In genomic region chr7:3239193-3239592, GRCm38 (mm10) we compare ENCODE assay signal across 33 mouse cellular contexts. TPM values are rescaled to one million over a fixed set of nuclear protein-coding genes. Genes with fewer than 3 reads are reported as not detected.
DNase-seq lines count a peak whose midpoint lies in the region; ATAC-seq and TF ChIP-seq lines count a peak whose summit lies in the region.
"Had no signal": no experiment of that assay in that cellular context is flagged by ENCODE, and none has a peak within 500 bp of the region (broad histone marks: within the 10 kb centered on the region; RNA-seq: fewer than 3 reads in every experiment).

No protein-coding gene starts in this region.

- TF ChIP-seq CTCF in liver, adult 2 months (IDR thresholded peaks at IDR 0.05; ENCODE audit: low read depth, low read length) = peak; percentile 10; the same call in 1 of the 2 replicates
- peak; percentile 28 for TF ChIP-seq CTCF in ES-Bruce4 (IDR thresholded peaks at IDR 0.05; ENCODE audit: low read depth, low read length)

- intact Hi-C loops in left cerebral cortex, postnatal 14 days (cut with DNase I) = no loop called here
- intact Hi-C loops in left cerebral cortex, postnatal 4 days (cut with DNase I) = no loop called here

- no peak for ATAC-seq in liver, embryonic 11.5 days (replicated peaks; ENCODE audit: low FRiP score)
- ATAC-seq in midbrain, embryonic 13.5 days = no peak
- ATAC-seq: CD4-positive, CD25-positive, alpha-beta regulatory T cell, adult 4 months; forebrain, embryonic 14.5 days; hindbrain, embryonic 16.5 days; inflammation-experienced regulatory T-cells, adult 6 months had no signal

- no peak overlapping the region for H3K4me2 ChIP-seq in liver, embryonic 11.5 days
- no peak overlapping the region for H3K4me2 ChIP-seq in midbrain, embryonic 13.5 days (replicated peaks)
- H3K4me2 ChIP-seq: embryonic facial prominence, embryonic 15.5 days; hindbrain, embryonic 12.5 days had no signal

- no peaks in the 10 kb centered on the region for H3K79me2 ChIP-seq in liver, adult 2 months (ENCODE audit: control insufficient read depth, insufficient read depth, low read length)

- no peaks in the 10 kb centered on the region for H3K36me3 ChIP-seq in liver, adult 2 months (ENCODE audit: control insufficient read depth, insufficient read depth, low read length)
- no peaks in the 10 kb centered on the region for H3K36me3 ChIP-seq in liver, embryonic 11.5 days (ENCODE audit: control insufficient read depth, insufficient read depth, low read length)
- no peaks in the 10 kb centered on the region for H3K36me3 ChIP-seq in ES-Bruce4 (ENCODE audit: control insufficient read depth, insufficient read depth, low read length, poor library complexity, severe bottlenecking)
- no peaks in the 10 kb centered on the region for H3K36me3 ChIP-seq in midbrain, embryonic 13.5 days
- H3K36me3 ChIP-seq: embryonic facial prominence, embryonic 15.5 days; forebrain, embryonic 10.5 days; G1E; heart, embryonic 10.5 days; hindbrain, embryonic 12.5 days had no signal

- no peaks in the 10 kb centered on the region for H3K9me3 ChIP-seq in liver, embryonic 11.5 days (ENCODE audit: control insufficient read depth, low read length)
- H3K9me3 ChIP-seq in ES-Bruce4 (replicated peaks; ENCODE audit: control insufficient read depth, insufficient read depth, low read length, poor library complexity, severe bottlenecking) = no peaks in the 10 kb centered on the region
- no peaks in the 10 kb centered on the region for H3K9me3 ChIP-seq in midbrain, embryonic 13.5 days
- H3K9me3 ChIP-seq: embryonic facial prominence, embryonic 15.5 days; forebrain, embryonic 10.5 days; G1E; heart, embryonic 10.5 days; hindbrain, embryonic 12.5 days had no signal

- H3K4me1 ChIP-seq in liver, adult 2 months (ENCODE audit: control insufficient read depth, insufficient read depth, low read length) = peaks cover 6% of the 10 kb centered on the region; the same call in 1 of the 2 replicates
- no peaks in the 10 kb centered on the region for H3K4me1 ChIP-seq in liver, embryonic 11.5 days (replicated peaks; ENCODE audit: control insufficient read depth, insufficient read depth, low read length)
- H3K4me1 ChIP-seq in ES-Bruce4 (ENCODE audit: control insufficient read depth, insufficient read depth, low read length) = no peaks in the 10 kb centered on the region
- H3K4me1 ChIP-seq in midbrain, embryonic 13.5 days (replicated peaks) = no peaks in the 10 kb centered on the region
- H3K4me1 ChIP-seq: embryonic facial prominence, embryonic 15.5 days; forebrain, embryonic 10.5 days; heart, embryonic 10.5 days; hindbrain, embryonic 12.5 days had no signal

- DNase-seq in liver, adult 2 months (ENCODE audit: extremely low read depth, low read depth, low spot score) = no peak
- no peak for DNase-seq in liver, embryonic 11.5 days (ENCODE audit: low spot score)
- DNase-seq in R1 (ENCODE audit: low read depth, low spot score) = peak; percentile 51
- DNase-seq in left cerebral cortex, postnatal 14 days (ENCODE audit: low spot score in 2 of 2) = no peak
- DNase-seq in left cerebral cortex, postnatal 4 days = no peak
- DNase-seq: adrenal gland, adult 8-10 months; adrenal gland, postnatal 36 days; B cell, adult 2 months; cerebellum, adult 11 months; cerebellum, adult 8-10 months; cerebellum, postnatal 14 days; embryo, embryonic 11 days; gastrocnemius, adult 2 months; gastrocnemius, postnatal 25 days; heart, postnatal 10 days; heart, postnatal 4 days had no signal

- TF ChIP-seq POLR2A in liver, adult 2 months (IDR thresholded peaks at IDR 0.05; ENCODE audit: extremely low read depth, insufficient read depth, low read length) = no peak
- TF ChIP-seq POLR2A in ES-Bruce4 (IDR thresholded peaks at IDR 0.05; ENCODE audit: insufficient read depth, low read length) = no peak

- WGBS in liver, adult 2 months = 92% methylated on average over 2 of the region's 2 CpGs
- WGBS in liver, embryonic 11.5 days = 64% methylated on average over 2 of the region's 2 CpGs
- WGBS in midbrain, embryonic 13.5 days = 79% methylated on average over 2 of the region's 2 CpGs

- H3K27me3 ChIP-seq in liver, adult 2 months (ENCODE audit: control insufficient read depth, insufficient read depth, low read length) = no peaks in the 10 kb centered on the region
- H3K27me3 ChIP-seq in liver, embryonic 11.5 days (replicated peaks; ENCODE audit: control insufficient read depth, insufficient read depth, low read length) = no peaks in the 10 kb centered on the region
- no peaks in the 10 kb centered on the region for H3K27me3 ChIP-seq in ES-Bruce4 (ENCODE audit: control insufficient read depth, insufficient read depth, low read length, poor library complexity, severe bottlenecking)
- no peaks in the 10 kb centered on the region for H3K27me3 ChIP-seq in midbrain, embryonic 13.5 days
- H3K27me3 ChIP-seq: embryonic facial prominence, embryonic 15.5 days; hindbrain, embryonic 12.5 days had no signal

- no peak overlapping the region for H3K9ac ChIP-seq in liver, adult 2 months (ENCODE audit: low read depth, low read length)
- no peak overlapping the region for H3K9ac ChIP-seq in liver, embryonic 11.5 days (ENCODE audit: low read depth, low read length)
- H3K9ac ChIP-seq in ES-Bruce4 (ENCODE audit: low read depth, poor library complexity, severe bottlenecking) = no peak overlapping the region
- H3K9ac ChIP-seq in midbrain, embryonic 13.5 days (replicated peaks) = no peak overlapping the region
- H3K9ac ChIP-seq: embryonic facial prominence, embryonic 15.5 days; hindbrain, embryonic 12.5 days had no signal

- H3K27ac ChIP-seq in liver, adult 2 months (replicated peaks; ENCODE audit: insufficient read depth, low read depth, low read length) = no peak overlapping the region
- H3K27ac ChIP-seq in liver, embryonic 11.5 days (ENCODE audit: low read depth, low read length) = no peak overlapping the region
- no peak overlapping the region for H3K27ac ChIP-seq in ES-Bruce4 (ENCODE audit: insufficient read depth, low read length)
- H3K27ac ChIP-seq in midbrain, embryonic 13.5 days = no peak overlapping the region
- H3K27ac ChIP-seq: embryonic facial prominence, embryonic 15.5 days; forebrain, embryonic 10.5 days; gastrocnemius, adult 2 months; heart, embryonic 10.5 days; hindbrain, embryonic 12.5 days had no signal

- no peak for TF ChIP-seq EP300 in ES-Bruce4 (IDR thresholded peaks at IDR 0.05; ENCODE audit: insufficient read depth, low read depth, low read length)

- H3K4me3 ChIP-seq in liver, adult 2 months (ENCODE audit: insufficient read depth, low read depth, low read length) = no peak overlapping the region
- H3K4me3 ChIP-seq in liver, embryonic 11.5 days (ENCODE audit: low read depth, low read length) = no peak overlapping the region
- H3K4me3 ChIP-seq in ES-Bruce4 (ENCODE audit: low read depth, low read length) = no peak overlapping the region
- no peak overlapping the region for H3K4me3 ChIP-seq in midbrain, embryonic 13.5 days (replicated peaks)
- H3K4me3 ChIP-seq: embryonic facial prominence, embryonic 15.5 days; erythroblast, embryonic 14.5 days; forebrain, embryonic 10.5 days; gastrocnemius, adult 2 months; heart, embryonic 10.5 days; hindbrain, embryonic 12.5 days had no signal

RNA-seq across cellular contexts. Expression of gene Nlrp12, which starts 10.3 kb away (rescaled TPM):
- total RNA-seq in liver, adult 2 months (2014; rRNA removed) = 5.8 and 7.0 TPM in 2 replicates
- 1.4 and 2.6 TPM in 2 replicates for polyA plus RNA-seq in liver, adult 2 months (2012; rRNA removed)
- 0.06 and 0.07 TPM in 2 replicates for polyA plus RNA-seq in liver, embryonic 11.5 days (2014; fragmentation: Nextera tagmentation; extraction: Ambion mirVana)
- 0.20 TPM in 1 of 2 replicates, not detected in the other for polyA plus RNA-seq in ES-Bruce4 (2011; ENCODE audit: insufficient read depth, insufficient read length, low read depth, missing spikeins)
- total RNA-seq in left cerebral cortex, postnatal 14 days (2021) = under 1 TPM; 0.08 to 0.13 TPM
- under 1 TPM; 0.06 to 0.08 TPM for total RNA-seq in left cerebral cortex, postnatal 4 days (2021)
- not detected in 2 replicates for polyA plus RNA-seq in midbrain, embryonic 13.5 days (2015; fragmentation: Nextera tagmentation; extraction: Ambion mirVana)
- total RNA-seq: gastrocnemius, adult 2 months; gastrocnemius, postnatal 25 days had no signal
- polyA plus RNA-seq: brain, embryonic 14.5 days; CD4-positive, CD25-positive, alpha-beta regulatory T cell, adult 4 months; embryonic facial prominence, embryonic 11.5 days; embryonic facial prominence, embryonic 15.5 days; erythroblast, embryonic 14.5 days; forebrain, embryonic 10.5 days; forebrain, embryonic 14.5 days; G1E; heart, embryonic 10.5 days; heart, embryonic 14.5 days; hindbrain, embryonic 12.5 days; inflammation-experienced regulatory T-cells, adult 6 months had no signal

RNA-seq across cellular contexts. Expression of gene Myadm, which starts 49.7 kb away (rescaled TPM):
- 6.6 and 9.6 TPM in 2 replicates for total RNA-seq in liver, adult 2 months (2014; rRNA removed)
- 54.8 and 63.0 TPM in 2 replicates for polyA plus RNA-seq in liver, adult 2 months (2012; rRNA removed)
- polyA plus RNA-seq in liver, embryonic 11.5 days (2014; fragmentation: Nextera tagmentation; extraction: Ambion mirVana) = 31.3 and 32.7 TPM in 2 replicates
- 214 and 225 TPM in 2 replicates for polyA plus RNA-seq in ES-Bruce4 (2011; ENCODE audit: insufficient read depth, insufficient read length, low read depth, missing spikeins)
- 100 to 1,000 TPM in 1 of 2 experiments, 10 to 100 TPM in 1; 97.5 to 101 TPM for total RNA-seq in left cerebral cortex, postnatal 14 days (2021)
- total RNA-seq in left cerebral cortex, postnatal 4 days (2021) = 10 to 100 TPM; 34.6 to 35.9 TPM
- 21.8 and 23.8 TPM in 2 replicates for polyA plus RNA-seq in midbrain, embryonic 13.5 days (2015; fragmentation: Nextera tagmentation; extraction: Ambion mirVana)
- polyA plus RNA-seq: erythroblast, embryonic 14.5 days; G1E had no signal

RNA-seq across cellular contexts. Expression of gene Prkcg, which starts 49.8 kb away (rescaled TPM):
- under 0.01 and 0.54 TPM in 2 replicates for total RNA-seq in liver, adult 2 months (2014; rRNA removed)
- 0.19 and 0.26 TPM in 2 replicates for polyA plus RNA-seq in liver, adult 2 months (2012; rRNA removed)
- not detected in 2 replicates for polyA plus RNA-seq in liver, embryonic 11.5 days (2014; fragmentation: Nextera tagmentation; extraction: Ambion mirVana)
- 3.0 and 3.4 TPM in 2 replicates for polyA plus RNA-seq in ES-Bruce4 (2011; ENCODE audit: insufficient read depth, insufficient read length, low read depth, missing spikeins)
- total RNA-seq in left cerebral cortex, postnatal 14 days (2021) = 100 to 1,000 TPM; 352 to 363 TPM
- 100 to 1,000 TPM in 1 of 2 experiments, 10 to 100 TPM in 1; 88.7 to 100 TPM for total RNA-seq in left cerebral cortex, postnatal 4 days (2021)
- 0.66 and 1.7 TPM in 2 replicates for polyA plus RNA-seq in midbrain, embryonic 13.5 days (2015; fragmentation: Nextera tagmentation; extraction: Ambion mirVana)
- total RNA-seq: common myeloid progenitor, adult 5-6 weeks; granulocyte monocyte progenitor cell, adult 5-6 weeks had no signal
- polyA plus RNA-seq: CD4-positive, CD25-positive, alpha-beta regulatory T cell, adult 4 months; erythroblast, embryonic 14.5 days; G1E had no signal
